Mouse (Mus musculus): ENCODE results near the gene BC117090.
"Not testable (repeated sequence)": the region's sequence is repeated elsewhere in the genome, so short reads cannot be mapped to it uniquely, and the experiment has no call there.

BC117090 gene

GRCm38 (mm10) chr16:36334232-36334631 is at the start of gene BC117090:
Gene BC117090, minus strand, starts transcription at chr16:36334332.
- no peak for DNase-seq (ENCODE audit: low read depth)

DNA sequence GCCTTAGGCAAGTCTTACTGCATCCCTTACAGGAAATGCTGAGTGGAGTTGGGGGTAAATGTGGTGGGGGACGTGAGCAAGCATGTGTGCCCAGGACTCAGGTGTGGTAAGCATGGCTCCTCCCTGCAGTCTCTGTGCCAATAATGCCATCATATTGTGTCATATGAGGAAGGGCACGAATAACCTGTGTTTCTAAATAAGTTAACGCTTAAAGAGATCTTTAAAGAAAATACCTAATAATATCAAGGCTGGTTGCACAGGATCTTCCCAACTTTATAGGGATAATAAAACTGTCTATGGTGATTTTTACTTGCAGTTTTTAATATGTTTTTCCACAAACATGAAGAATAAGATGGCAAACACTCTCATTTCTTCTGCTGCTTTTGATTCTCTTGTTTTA is 33.5 kb upstream of the BC117090 start, which contains the start of gene BC100530:
BC100530 (minus strand) TSS at position 101 of the 400 bp plus-strand sequence.
- DNase-seq (ENCODE audit: low read depth), result not testable (repeated sequence)

- DNase-seq (ENCODE audit: low read depth), result no peak
Observed at GRCm38 (mm10) chr16:36337171-36337570, 3.0 kb upstream of the BC117090 start.

DNA sequence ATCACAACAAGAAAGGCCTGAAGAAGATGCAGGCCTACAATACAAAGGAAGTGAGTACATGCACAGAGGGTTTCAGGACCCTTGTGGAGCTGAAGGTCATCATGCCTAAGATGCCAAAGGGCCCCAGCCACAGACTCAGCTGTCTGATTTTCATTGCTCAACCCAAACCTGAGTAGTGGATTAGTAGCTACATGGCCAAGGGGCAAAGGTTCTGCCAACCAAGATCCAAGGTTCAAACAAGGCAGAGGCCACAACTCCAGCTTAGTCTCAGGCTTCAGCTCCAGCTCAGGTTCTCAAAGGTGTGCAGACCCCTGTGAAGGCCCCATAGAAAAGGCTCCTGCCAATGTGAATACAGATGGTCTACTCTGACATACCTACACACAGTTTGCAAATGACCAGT is 14.8 kb downstream of the BC117090 start:
- DNase-seq (ENCODE audit: low read depth), result no peak

DNA sequence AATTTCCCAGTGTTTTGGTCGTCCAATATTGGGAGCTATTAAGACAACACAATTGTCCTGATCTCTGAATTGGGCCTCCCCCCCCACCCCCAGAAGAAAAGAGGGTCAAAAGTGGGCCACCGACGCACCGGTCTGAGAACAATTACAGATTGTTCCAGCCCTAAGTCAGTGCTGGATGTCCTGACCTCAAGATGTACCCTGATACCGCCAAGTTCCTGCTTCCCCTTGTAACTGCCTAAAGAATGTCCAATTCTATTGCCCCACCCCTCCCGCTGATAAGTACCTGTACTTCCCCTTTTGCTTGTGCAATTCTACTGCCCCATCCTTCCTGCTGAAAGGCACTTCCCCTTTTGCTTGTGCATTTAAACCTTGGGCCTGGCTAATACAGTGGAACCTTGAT is 18.0 kb downstream of the BC117090 start:
- not testable (repeated sequence) for DNase-seq (ENCODE audit: low read depth)

GRCm38 (mm10) chr16:36307631-36308030 is 26.5 kb downstream of the BC117090 start:
- no peak for DNase-seq (ENCODE audit: low read depth)

DNA sequence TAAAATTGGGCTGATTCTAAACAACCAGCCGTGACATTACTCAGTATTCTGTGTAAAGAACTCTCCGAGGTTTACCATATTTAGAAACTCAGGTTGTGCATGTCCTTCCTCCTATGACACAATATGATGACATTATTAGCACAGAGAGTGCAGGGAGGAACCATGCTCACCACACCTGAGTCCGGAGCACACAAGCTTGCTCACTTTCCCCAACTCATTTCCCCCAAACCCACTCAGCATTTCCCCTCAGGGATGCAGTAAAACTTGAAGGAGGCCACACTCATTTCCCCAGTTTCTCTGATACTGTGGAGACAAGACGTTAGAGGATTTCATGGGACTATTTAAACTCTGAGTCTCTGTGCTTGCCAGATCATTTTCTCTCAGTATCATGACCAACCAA is 45.0 kb downstream of the BC117090 start:
- DNase-seq (ENCODE audit: low read depth), result no peak

DNA sequence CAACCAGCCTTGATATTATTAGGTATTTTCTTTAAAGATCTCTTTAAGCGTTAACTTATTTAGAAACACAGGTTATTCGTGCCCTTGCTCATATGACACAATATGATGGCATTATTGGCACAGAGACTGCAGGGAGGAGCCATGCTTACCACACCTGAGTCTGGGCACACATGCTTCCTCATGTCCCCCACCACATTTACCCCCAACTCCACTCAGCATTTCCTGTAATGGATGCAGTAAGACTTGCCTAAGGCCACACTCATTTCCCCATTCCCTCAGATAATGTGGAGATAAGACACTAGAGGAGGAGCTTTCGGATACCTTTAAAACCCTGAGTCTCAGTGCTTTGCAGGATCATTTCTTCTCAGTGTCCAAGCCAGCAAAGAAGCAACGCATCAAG is 57.3 kb downstream of the BC117090 start, which contains the start of gene Stfa1:
Stfa1 (plus strand) TSS at position 156 of the 400 bp plus-strand sequence.
- DNase-seq (ENCODE audit: low read depth), result not testable (repeated sequence)
